Mouse (Mus musculus) small intestine, adult 2 months (tissue): ENCODE data around the gene Slc12a8. TPM values are rescaled to one million over a fixed set of nuclear protein-coding genes. Genes with fewer than 3 reads are reported as not detected.

Experiments
- H3K27ac ChIP-seq: fragments of 200-500 bp; 2 replicates; pipeline ENCODE4 v1.5.1; 2012; ENCODE audit warnings: low read depth, low read length, control low read depth, inconsistent platforms; ENCODE audit not compliant: insufficient read depth
- H3K27me3 ChIP-seq: fragments of 200-500 bp; 2 replicates; pipeline ENCODE4 v1.6.1; 2012; ENCODE audit warnings: mild to moderate bottlenecking, moderate library complexity, low read length, inconsistent platforms; ENCODE audit not compliant: control insufficient read depth, insufficient read depth
- H3K36me3 ChIP-seq: fragments of 200-500 bp; 2 replicates; pipeline ENCODE4 v1.6.1; 2012; ENCODE audit warnings: mild to moderate bottlenecking, low read length, control low read depth, inconsistent platforms; ENCODE audit not compliant: control insufficient read depth, insufficient read depth
- H3K4me1 ChIP-seq: fragments of 200-500 bp; 2 replicates; pipeline ENCODE4 v1.6.1; 2012; ENCODE audit warnings: low read length, inconsistent platforms, mixed read lengths; ENCODE audit not compliant: control insufficient read depth, insufficient read depth, insufficient read length
- H3K4me3 ChIP-seq: fragments of 200-500 bp; 2 replicates; pipeline ENCODE4 v1.5.1; 2012; ENCODE audit warnings: low read depth, mild to moderate bottlenecking, control low read depth, inconsistent platforms, low read length, moderate library complexity
- CTCF ChIP-seq: fragments of 200-500 bp; IDR thresholded peaks from 2 replicates; pipeline ENCODE4 v1.5.1; 2012; ENCODE audit warnings: low read depth, mild to moderate bottlenecking, control low read depth, inconsistent platforms, low read length, moderate library complexity, mixed read lengths; ENCODE audit not compliant: insufficient replicate concordance, insufficient read length; ENCODE audit errors: extremely low read depth
- POLR2A ChIP-seq: fragments of 200-500 bp; IDR thresholded peaks from 2 replicates; pipeline ENCODE4 v1.6.1; 2012; ENCODE audit warnings: low read depth, mild to moderate bottlenecking, control low read depth, inconsistent platforms, low read length, moderate library complexity
- WGBS: fragments of 180-500 bp; shearing (Covaris S2); methylation state at CpG from one replicate; pipeline ENCODE4 v1.1.7; 2018; 5-methylcytosine and 5-hydroxymethylcytosine counted together
- polyA plus RNA-seq: library from polyadenylated mRNA; depleted of rRNA; stranded (reverse); fragments of >200 nt; gene quantifications from 2 replicates; pipeline ENCODE4 v1.2.3, GENCODE M21; 2012

Slc12a8 gene
- polyA plus RNA-seq, 1 experiment: 46.7 TPM

DNA sequence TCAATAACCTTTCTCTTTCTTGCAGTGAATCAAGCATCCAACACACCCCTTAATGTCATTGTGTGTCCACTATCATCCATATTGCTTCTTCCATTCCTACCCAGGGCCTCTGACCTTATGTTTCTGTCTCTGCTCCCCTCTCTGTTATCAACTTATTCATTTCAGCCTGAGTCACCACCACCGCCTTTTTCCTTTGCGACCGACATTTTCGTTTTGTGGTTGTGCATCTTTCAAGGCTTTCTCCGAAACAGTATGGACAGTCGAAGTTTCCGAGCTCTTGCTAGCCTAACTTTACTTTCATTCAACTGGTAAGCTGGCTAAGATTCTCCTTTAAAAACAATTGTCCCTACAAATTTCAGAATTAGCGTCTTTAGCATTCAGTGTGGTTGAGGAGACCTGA lies 84.2 kb downstream of the Slc12a8 start:
- 91% methylated on average over 8 of the region's 8 CpGs for WGBS
- no peaks in the 10 kb centered on the region for H3K36me3 ChIP-seq
- no peak overlapping the region for H3K4me3 ChIP-seq
- no peak overlapping the region for H3K27ac ChIP-seq
- TF ChIP-seq CTCF: no peak
- no peak for TF ChIP-seq POLR2A
- peaks cover 3% of the 10 kb centered on the region; the same call in 1 of the 2 replicates for H3K4me1 ChIP-seq
- H3K27me3 ChIP-seq: no peaks in the 10 kb centered on the region

- H3K4me1 ChIP-seq: no peaks in the 10 kb centered on the region
- no peak overlapping the region for H3K4me3 ChIP-seq
- no peak overlapping the region for H3K27ac ChIP-seq
- 84% methylated on average over 9 of the region's 9 CpGs for WGBS
- no peaks in the 10 kb centered on the region for H3K27me3 ChIP-seq
- no peak for TF ChIP-seq POLR2A
- H3K36me3 ChIP-seq: no peaks in the 10 kb centered on the region
Measured at GRCm38 (mm10) chr16:33605647-33606596, 88.8 kb downstream of the Slc12a8 start.

GRCm38 (mm10) chr16:33606691-33607532 lies 89.8 kb downstream of the Slc12a8 start:
- Histone ChIP-seq H3K36me3 (no peaks in the 10 kb centered on the region), H3K4me3 (no peak overlapping the region), H3K27me3 (no peaks in the 10 kb centered on the region), H3K4me1 (peaks cover 2% of the 10 kb centered on the region; the same call in 1 of the 2 replicates), H3K27ac (no peak overlapping the region)
- WGBS: 74% methylated on average over 8 of the region's 8 CpGs
- TF ChIP-seq POLR2A: no peak
- TF ChIP-seq CTCF: no peak

DNA sequence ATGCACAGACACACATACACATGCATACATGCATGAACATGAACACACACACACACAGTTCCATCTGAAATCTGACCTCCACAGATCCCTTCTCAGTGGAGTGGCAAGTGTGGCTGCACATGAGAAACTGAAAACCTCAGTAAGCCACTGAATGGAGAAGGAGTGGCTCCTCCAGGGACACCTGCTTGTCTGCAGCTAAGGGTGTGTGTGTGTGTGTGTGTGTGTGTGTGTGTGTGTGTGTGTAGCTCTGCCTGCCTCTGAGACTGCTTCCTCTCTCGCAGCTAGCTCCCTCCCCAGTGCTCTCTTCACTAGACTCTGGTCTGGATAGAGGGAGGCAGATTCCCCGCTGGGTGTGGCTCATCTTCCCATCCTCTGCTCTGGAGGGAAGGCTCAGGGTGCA lies 92.4 kb downstream of the Slc12a8 start:
- WGBS: 68% methylated on average over 2 of the region's 2 CpGs
- H3K27ac ChIP-seq: no peak overlapping the region

DNA sequence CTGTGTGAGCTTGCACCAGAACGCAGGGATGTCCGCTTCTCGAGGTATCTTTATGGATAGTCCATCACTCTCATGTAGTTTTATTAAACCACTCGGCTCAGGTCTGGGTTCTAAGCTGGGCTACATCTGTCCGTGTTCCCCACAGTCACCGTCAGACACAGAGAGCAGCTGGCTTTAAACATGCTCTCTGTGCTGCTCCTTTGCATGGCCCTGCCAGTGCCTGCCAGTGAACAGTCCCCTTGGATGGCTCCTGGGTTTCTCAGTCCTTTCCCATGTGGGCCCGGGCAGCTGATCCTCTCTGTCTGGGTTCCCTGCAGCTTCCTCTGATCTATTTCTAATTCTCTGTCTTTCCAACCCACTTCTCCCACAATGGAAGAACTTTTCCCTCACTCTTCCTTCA lies 93.3 kb downstream of the Slc12a8 start:
- H3K4me1 ChIP-seq: peaks cover 2% of the 10 kb centered on the region; the same call in 1 of the 2 replicates
- H3K36me3 ChIP-seq: no peaks in the 10 kb centered on the region
- no peaks in the 10 kb centered on the region for H3K27me3 ChIP-seq
- TF ChIP-seq POLR2A (no peak), CTCF (no peak)
- H3K27ac ChIP-seq: no peak overlapping the region
- H3K4me3 ChIP-seq: no peak overlapping the region
- WGBS: 94% methylated on average over 7 of the region's 7 CpGs

More for the DNA sequence above, 92.4 kb downstream of the Slc12a8 start:
- H3K27me3 ChIP-seq: no peaks in the 10 kb centered on the region
- H3K4me1 ChIP-seq: peaks cover 2% of the 10 kb centered on the region; the same call in 1 of the 2 replicates
- H3K36me3 ChIP-seq: no peaks in the 10 kb centered on the region
- no peak for TF ChIP-seq CTCF
- TF ChIP-seq POLR2A: no peak
- no peak overlapping the region for H3K4me3 ChIP-seq

GRCm38 (mm10) chr16:33611291-33611690 lies 94.2 kb downstream of the Slc12a8 start:
- TF ChIP-seq CTCF: no peak
- TF ChIP-seq POLR2A: no peak
- peaks cover 2% of the 10 kb centered on the region; the same call in 1 of the 2 replicates for H3K4me1 ChIP-seq
- H3K27me3 ChIP-seq: no peaks in the 10 kb centered on the region
- no peaks in the 10 kb centered on the region for H3K36me3 ChIP-seq
- H3K27ac ChIP-seq: no peak overlapping the region
- WGBS: 85% methylated on average over 8 of the region's 8 CpGs
- H3K4me3 ChIP-seq: no peak overlapping the region

- Histone ChIP-seq H3K36me3 (no peaks in the 10 kb centered on the region), H3K27me3 (no peaks in the 10 kb centered on the region), H3K4me3 (no peak overlapping the region), H3K4me1 (peaks cover 2% of the 10 kb centered on the region; the same call in 1 of the 2 replicates), H3K27ac (no peak overlapping the region)
- WGBS: 74% methylated on average over 6 of the region's 6 CpGs
- TF ChIP-seq POLR2A (no peak), CTCF (no peak)
Measured at GRCm38 (mm10) chr16:33612056-33612770, 95.1 kb downstream of the Slc12a8 start.
